Mouse (Mus musculus): ENCODE data around the gene Foxred2. TPM values are rescaled to one million over a fixed set of nuclear protein-coding genes. Genes with fewer than 3 reads are reported as not detected.

Gene Foxred2
- polyA plus RNA-seq, 1 experiment from 2014 or later: 1.1 TPM

DNA sequence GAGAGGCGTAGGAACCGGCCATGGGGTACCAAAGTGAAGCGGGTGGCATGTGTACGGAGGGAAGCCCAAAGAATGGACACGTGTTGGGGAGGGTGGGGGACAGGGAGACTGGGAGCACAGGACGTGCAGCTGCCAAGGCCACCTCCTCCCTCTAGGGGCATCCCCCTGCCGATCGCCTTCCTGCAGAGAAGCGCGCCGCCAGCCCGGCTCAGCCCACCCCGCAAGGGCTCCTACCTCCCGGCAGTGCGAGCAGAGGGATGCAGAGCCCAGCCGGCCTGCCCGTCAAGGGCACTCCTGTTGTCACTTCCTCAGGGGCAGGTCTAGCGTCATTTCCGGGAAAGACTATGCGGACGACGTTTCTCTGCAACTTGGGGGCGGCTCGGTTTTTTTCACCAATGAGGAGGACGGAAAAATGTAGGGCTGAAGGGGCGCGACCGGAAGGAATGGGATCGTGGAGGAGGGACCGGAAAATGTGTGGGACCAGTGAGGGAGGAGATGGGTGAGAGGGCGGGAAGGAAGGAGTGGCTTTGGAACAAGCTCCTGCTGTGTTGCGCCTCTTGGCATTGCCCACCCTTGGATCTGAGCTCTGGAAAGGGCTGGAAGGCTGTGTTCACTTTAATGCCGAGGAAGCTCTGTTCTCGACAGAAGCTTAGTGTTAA, 27.7 kb downstream of the Foxred2 start, which contains the start of gene Txn2:
Gene Txn2, minus strand, starts transcription at position 334 of the 659 bp plus-strand sequence.
- no peaks in the 10 kb centered on the region for H3K9me3 ChIP-seq (replicated peaks)
- H3K27me3 ChIP-seq (replicated peaks): no peaks in the 10 kb centered on the region
- H3K9ac ChIP-seq: peak within 1 kb of the TSS; percentile 83
- ATAC-seq (ENCODE audit: insufficient number of reproducible peaks, low FRiP score): peak; percentile 94
- peak within 1 kb of the TSS; percentile 78 for H3K4me2 ChIP-seq
- H3K4me3 ChIP-seq: peak within 1 kb of the TSS; percentile 70
- H3K36me3 ChIP-seq: peaks cover 32% of the 10 kb centered on the region
- WGBS: under 1% methylated on average over 34 of the region's 34 CpGs
- peaks cover 33% of the 10 kb centered on the region for H3K4me1 ChIP-seq (replicated peaks)
- peak within 1 kb of the TSS; percentile 95 for H3K27ac ChIP-seq (ENCODE audit: poor library complexity, severe bottlenecking)

DNA sequence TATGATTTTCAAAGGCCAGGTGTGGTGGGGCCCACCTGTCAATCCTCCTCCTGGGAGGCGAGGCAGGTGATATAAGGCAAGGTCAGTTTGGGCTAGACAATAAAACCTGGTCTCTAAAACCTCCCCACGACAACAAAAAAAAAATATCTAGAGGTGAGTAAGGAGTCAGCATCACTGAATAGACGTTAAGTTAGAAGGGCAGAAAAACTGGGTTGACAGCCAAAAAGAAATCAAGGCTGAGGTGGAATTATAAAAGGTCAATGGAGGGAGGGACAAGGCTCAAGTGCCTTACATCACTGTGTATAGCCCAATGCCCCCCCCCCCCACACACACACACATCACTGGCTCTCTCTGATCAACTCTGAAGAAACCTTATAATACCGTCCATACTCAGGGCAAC, 28.4 kb downstream of the Foxred2 start:
- Histone ChIP-seq H3K27ac (ENCODE audit: poor library complexity, severe bottlenecking) (peak overlapping the region; percentile 95), H3K4me1 (replicated peaks) (peaks cover 29% of the 10 kb centered on the region), H3K9ac (peak overlapping the region; percentile 83), H3K4me3 (peak overlapping the region; percentile 70), H3K27me3 (replicated peaks) (no peaks in the 10 kb centered on the region), H3K36me3 (peaks cover 40% of the 10 kb centered on the region), H3K9me3 (replicated peaks) (no peaks in the 10 kb centered on the region), H3K4me2 (peak overlapping the region; percentile 78)
- ATAC-seq (ENCODE audit: insufficient number of reproducible peaks, low FRiP score): no peak
- WGBS: 19% methylated on average over 4 of the region's 4 CpGs

DNA sequence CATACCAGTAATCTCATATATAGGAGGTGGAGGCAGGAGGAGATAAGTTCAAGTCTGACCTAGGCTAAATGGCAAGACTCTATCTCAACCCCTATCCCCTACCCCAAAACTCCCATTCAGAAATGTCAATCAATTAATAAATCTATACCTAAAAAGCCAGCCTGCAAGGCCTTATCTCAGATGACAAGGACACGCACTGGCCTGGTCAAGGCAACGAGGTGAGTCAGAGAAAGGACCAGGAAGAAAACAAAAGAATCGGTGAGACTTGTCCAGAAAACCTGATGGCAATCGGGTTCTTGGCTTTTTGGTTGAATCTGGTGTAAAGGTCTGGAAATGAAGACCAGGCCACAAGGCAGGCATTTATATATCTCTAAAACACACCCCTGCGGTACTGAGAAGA, 29.6 kb downstream of the Foxred2 start:
- 87% methylated on average over 5 of the region's 5 CpGs for WGBS
- no peak overlapping the region for H3K4me3 ChIP-seq
- peaks cover 50% of the 10 kb centered on the region for H3K36me3 ChIP-seq

DNA sequence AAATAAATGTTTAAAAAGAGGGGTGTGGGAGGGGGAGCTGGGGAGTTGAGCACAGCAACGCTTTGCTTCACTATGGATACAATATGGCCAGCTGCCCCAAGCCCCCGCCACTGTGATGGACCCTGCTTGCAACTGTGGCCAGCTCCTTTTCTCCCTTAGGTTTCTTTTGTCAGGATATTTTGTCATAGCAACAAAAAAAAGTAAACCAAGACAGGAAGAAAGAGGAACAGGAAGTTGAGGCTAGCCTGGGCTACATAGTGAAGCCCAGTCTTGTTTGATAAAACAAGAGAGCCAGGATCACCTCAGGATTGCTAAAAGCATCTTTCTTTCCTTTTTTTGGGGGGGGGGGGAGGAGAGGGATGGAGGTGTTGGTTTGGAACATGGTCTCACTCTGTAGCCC, 31.3 kb downstream of the Foxred2 start:
- H3K9me3 ChIP-seq (replicated peaks): no peaks in the 10 kb centered on the region
- peaks cover 66% of the 10 kb centered on the region for H3K36me3 ChIP-seq
- H3K27ac ChIP-seq (ENCODE audit: poor library complexity, severe bottlenecking): no peak overlapping the region
- peaks cover 21% of the 10 kb centered on the region for H3K4me1 ChIP-seq (replicated peaks)
- no peak overlapping the region for H3K4me2 ChIP-seq
- no peak for ATAC-seq (ENCODE audit: insufficient number of reproducible peaks, low FRiP score)
- no peak overlapping the region for H3K9ac ChIP-seq
- H3K4me3 ChIP-seq: no peak overlapping the region
- WGBS: 94% methylated on average over 2 of the region's 2 CpGs
- no peaks in the 10 kb centered on the region for H3K27me3 ChIP-seq (replicated peaks)

More for the DNA sequence above, 29.6 kb downstream of the Foxred2 start:
- ATAC-seq (ENCODE audit: insufficient number of reproducible peaks, low FRiP score): no peak
- Histone ChIP-seq H3K9ac (no peak overlapping the region), H3K4me2 (no peak overlapping the region), H3K9me3 (replicated peaks) (no peaks in the 10 kb centered on the region), H3K27ac (ENCODE audit: poor library complexity, severe bottlenecking) (no peak overlapping the region), H3K27me3 (replicated peaks) (no peaks in the 10 kb centered on the region), H3K4me1 (replicated peaks) (peaks cover 27% of the 10 kb centered on the region)

DNA sequence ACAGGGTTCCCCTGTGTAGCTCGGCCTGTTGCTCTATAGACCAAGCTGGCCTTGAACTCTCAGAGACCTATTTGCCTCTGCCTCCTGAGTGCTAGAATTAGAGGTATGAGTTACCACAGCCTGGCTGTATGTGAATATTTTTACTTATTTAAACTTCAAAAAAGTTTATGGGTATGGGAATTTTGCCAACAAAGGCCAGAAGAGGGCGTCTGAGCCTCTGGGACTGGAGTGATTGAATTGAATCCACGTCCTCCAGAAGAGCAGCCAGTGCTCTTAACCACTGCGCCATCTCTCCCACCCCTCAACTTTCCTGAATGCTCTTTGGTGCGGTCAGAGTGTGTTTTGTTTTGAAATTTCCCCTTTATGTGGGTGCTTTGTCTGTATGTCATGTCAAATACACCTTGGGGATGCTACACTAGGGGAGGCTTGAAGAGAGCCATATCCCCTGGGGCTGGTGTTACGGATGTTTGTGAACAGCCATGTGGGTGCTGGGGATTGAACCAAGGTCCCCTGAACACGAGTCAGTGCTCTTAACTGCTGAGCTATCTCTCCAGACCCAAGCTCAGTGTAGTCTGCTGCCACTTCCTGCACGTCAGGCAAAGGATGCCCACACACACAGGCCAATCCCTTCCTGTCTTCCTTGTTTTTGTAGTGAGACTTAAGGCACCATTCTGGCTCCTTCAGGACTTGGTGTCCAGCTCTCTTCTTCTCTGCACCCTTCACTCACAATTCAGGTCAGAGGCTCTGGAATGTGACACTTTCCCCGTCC, 33.1 kb downstream of the Foxred2 start:
- ATAC-seq (ENCODE audit: insufficient number of reproducible peaks, low FRiP score): no peak
- Histone ChIP-seq H3K9me3 (replicated peaks) (no peaks in the 10 kb centered on the region), H3K4me3 (no peak overlapping the region), H3K27me3 (replicated peaks) (no peaks in the 10 kb centered on the region), H3K4me1 (replicated peaks) (peaks cover 12% of the 10 kb centered on the region), H3K36me3 (peaks cover 81% of the 10 kb centered on the region), H3K9ac (no peak overlapping the region), H3K27ac (ENCODE audit: poor library complexity, severe bottlenecking) (no peak overlapping the region), H3K4me2 (no peak overlapping the region)
- WGBS: 68% methylated on average over 9 of the region's 9 CpGs

DNA sequence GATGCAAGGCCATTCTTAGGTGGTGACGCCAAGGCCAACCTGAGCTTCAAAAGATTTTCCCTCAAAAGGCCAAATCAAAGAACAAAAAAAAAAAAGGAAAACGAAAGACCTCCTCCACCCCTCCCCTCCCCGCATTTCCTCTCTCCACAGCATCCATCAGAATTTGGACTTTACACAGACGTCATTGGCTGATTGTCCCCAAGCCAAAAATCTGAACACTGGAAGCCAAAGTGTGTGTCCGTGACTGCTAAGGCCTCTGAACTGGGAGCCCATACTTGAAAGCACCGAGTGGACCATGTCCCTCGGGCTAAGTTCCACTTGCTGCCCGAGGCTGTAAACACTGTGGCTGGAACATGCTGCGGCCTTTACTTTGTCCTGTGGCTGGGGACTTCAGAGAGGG, 33.8 kb downstream of the Foxred2 start:
- Histone ChIP-seq H3K36me3 (peaks cover 88% of the 10 kb centered on the region), H3K4me1 (replicated peaks) (peaks cover 6% of the 10 kb centered on the region), H3K4me2 (no peak overlapping the region), H3K9me3 (replicated peaks) (no peaks in the 10 kb centered on the region), H3K4me3 (no peak overlapping the region), H3K9ac (no peak overlapping the region), H3K27ac (ENCODE audit: poor library complexity, severe bottlenecking) (no peak overlapping the region), H3K27me3 (replicated peaks) (no peaks in the 10 kb centered on the region)
- 84% methylated on average over 9 of the region's 9 CpGs for WGBS
- no peak for ATAC-seq (ENCODE audit: insufficient number of reproducible peaks, low FRiP score)

DNA sequence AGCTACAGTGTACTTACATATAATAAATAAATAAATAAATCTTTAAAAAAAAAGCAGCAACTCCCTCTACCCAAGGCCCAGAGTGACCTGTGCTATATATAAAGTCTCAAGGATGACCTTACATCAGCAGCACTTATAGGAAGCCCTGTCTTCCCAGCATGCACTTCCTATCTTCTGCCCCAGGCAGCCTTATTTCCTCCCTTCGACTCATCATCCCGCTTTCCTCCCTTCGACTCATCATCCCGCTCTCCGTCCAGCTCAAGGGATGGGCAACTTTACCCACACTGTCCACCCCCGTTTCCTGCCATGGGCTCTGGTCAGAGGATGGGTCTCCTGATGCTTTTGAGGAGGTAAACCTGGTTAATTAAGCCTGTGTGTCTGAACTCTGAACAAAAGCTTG, 34.9 kb downstream of the Foxred2 start:
- Histone ChIP-seq H3K36me3 (peaks cover 84% of the 10 kb centered on the region), H3K4me1 (replicated peaks) (no peaks in the 10 kb centered on the region), H3K4me3 (no peak overlapping the region), H3K9me3 (replicated peaks) (no peaks in the 10 kb centered on the region), H3K9ac (no peak overlapping the region), H3K27me3 (replicated peaks) (no peaks in the 10 kb centered on the region), H3K27ac (ENCODE audit: poor library complexity, severe bottlenecking) (no peak overlapping the region), H3K4me2 (no peak overlapping the region)
- WGBS: 85% methylated on average over 6 of the region's 6 CpGs
- no peak for ATAC-seq (ENCODE audit: insufficient number of reproducible peaks, low FRiP score)

DNA sequence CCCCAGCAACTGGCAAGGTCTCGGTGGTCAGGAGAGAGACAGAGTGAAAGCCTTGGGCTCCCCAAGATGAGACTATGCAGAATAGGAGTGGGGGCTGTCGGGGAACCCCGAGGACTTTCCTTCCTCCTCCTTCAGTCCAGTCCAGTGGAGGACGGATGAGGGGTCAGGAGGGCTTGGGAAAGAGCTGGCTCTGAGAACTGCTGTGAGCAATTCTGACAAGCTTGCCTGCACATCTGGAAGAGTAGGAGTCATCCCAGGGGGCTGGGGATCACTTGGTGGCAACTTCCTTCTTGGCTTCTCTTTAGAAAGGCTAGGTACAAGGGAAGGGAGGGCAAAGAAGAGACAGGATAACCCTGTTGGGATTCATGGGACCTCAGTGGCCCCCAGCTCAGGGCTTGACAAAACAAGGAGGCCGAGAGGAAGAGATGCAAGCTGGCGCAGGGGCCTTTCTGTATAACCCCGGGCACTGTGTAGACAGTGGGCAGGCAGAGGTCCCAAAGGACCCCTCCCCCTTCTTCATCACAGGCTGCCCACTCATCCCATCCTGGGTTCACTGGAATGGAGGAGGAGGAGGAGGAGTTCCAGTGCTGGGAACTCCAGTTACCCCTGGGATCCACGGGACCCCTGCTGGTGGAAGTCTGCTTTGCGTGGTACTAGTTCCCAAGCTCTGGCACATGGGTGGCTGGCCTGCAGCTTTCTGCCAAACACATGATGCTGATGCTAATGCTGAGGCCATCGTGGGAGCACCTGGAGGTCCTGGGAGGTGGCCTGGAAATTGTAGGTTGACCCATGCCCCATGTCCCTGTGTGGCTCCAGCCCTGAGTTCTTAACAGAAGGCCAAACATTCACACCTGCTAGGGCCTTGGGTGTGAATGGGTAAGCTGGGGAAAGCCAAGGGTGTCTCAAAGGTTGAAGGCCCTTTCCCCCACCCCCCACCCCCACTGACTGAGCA, 35.7 kb downstream of the Foxred2 start:
- H3K4me1 ChIP-seq (replicated peaks): no peaks in the 10 kb centered on the region
- no peak overlapping the region for H3K4me3 ChIP-seq
- 85% methylated on average over 10 of the region's 10 CpGs for WGBS
- no peak overlapping the region for H3K9ac ChIP-seq
- peaks cover 85% of the 10 kb centered on the region for H3K36me3 ChIP-seq
- ATAC-seq (ENCODE audit: insufficient number of reproducible peaks, low FRiP score): no peak
- H3K27me3 ChIP-seq (replicated peaks): no peaks in the 10 kb centered on the region
- H3K4me2 ChIP-seq: no peak overlapping the region
- H3K9me3 ChIP-seq (replicated peaks): no peaks in the 10 kb centered on the region
- no peak overlapping the region for H3K27ac ChIP-seq (ENCODE audit: poor library complexity, severe bottlenecking)

DNA sequence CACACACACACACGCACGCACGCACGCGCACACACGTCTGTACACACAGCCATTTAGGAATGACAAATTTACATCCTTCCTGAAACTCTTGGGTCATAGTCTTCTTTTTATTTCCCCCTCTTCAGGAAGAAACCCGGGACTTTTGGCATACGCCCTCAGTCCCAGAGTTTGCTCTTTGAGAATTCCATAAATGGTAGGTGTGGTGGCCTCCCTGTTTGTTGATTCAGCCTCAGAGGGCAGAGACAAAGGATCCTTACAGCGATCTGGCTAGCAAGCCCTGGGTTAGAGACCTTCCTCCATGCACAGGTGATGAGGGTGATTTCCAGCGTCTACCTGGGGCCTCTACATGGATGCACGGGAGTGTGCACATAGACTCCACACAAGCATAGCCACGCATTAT, 37.1 kb downstream of the Foxred2 start:
- H3K36me3 ChIP-seq: peaks cover 88% of the 10 kb centered on the region
- H3K27ac ChIP-seq (ENCODE audit: poor library complexity, severe bottlenecking): no peak overlapping the region

DNA sequence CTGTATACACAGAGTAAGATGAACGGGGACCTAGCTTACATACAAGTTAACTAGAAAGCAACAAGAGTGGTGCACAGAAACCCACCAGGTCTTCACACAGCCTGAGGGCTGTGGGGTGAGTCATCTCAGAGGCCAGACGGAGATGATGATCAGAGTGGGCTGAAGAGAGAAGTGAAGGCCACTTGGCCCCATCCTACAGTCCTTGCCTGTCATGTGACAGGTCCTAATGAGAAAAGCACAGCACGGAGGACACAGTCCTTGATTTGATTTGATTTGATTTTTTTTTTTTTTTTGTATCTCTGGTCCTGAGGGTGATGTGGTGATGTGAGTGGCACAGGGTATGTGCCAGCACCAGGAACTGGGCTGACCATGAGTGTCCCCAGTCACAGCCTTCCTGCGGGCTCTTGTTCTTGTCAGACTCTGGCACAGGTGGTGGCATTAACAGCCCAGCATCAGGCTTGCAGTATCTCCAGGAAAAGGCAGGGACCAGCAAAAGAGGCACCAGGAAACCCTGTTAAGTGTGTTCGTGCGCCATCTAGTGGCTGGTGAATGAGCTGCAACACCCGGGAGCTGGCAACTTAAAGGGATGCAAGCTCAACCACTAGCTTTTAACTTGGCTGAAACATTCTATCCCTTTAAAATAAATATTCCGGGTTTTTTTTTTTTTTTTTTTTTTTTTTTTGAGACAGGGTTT, 39.5 kb downstream of the Foxred2 start:
- no peak for ATAC-seq (ENCODE audit: insufficient number of reproducible peaks, low FRiP score)
- WGBS: 40% methylated on average over 8 of the region's 8 CpGs
- peaks cover 79% of the 10 kb centered on the region for H3K36me3 ChIP-seq

More for the DNA sequence above, 37.1 kb downstream of the Foxred2 start:
- Histone ChIP-seq H3K4me2 (no peak overlapping the region), H3K9ac (no peak overlapping the region), H3K27me3 (replicated peaks) (no peaks in the 10 kb centered on the region), H3K4me3 (no peak overlapping the region), H3K4me1 (replicated peaks) (no peaks in the 10 kb centered on the region), H3K9me3 (replicated peaks) (no peaks in the 10 kb centered on the region)
- 91% methylated on average over 12 of the region's 12 CpGs for WGBS
- ATAC-seq (ENCODE audit: insufficient number of reproducible peaks, low FRiP score): no peak

More for the DNA sequence above, 39.5 kb downstream of the Foxred2 start:
- H3K9ac ChIP-seq: no peak overlapping the region
- no peaks in the 10 kb centered on the region for H3K9me3 ChIP-seq (replicated peaks)
- H3K27me3 ChIP-seq (replicated peaks): no peaks in the 10 kb centered on the region
- no peak overlapping the region for H3K4me2 ChIP-seq
- no peak overlapping the region for H3K27ac ChIP-seq (ENCODE audit: poor library complexity, severe bottlenecking)
- H3K4me1 ChIP-seq (replicated peaks): peaks cover 13% of the 10 kb centered on the region
- H3K4me3 ChIP-seq: no peak overlapping the region

Measured in heart, embryonic 12.5 days (tissue).